In the genomic region with DNA sequence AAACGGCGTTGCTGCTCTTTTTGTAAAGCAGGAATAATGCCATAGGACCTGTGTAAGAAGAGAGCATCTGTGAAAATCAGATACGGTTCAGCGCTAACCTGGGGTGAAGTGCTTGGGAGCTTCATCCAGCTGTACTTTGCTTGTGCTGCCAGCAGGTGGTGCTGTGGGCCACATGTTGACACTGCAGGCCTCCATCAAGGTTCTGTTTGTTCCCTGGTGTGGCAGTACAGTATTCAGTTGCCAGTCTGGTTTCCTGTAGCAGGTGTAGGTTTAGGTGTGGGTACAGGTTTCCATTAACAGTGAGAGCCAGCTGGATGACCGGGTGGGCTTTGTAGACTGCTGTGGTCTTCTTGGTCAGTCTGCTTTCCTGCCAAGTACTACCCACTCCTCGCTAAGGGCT, we compare ENCODE assay signal across 8 mouse cellular contexts. TPM values are rescaled to one million over a fixed set of nuclear protein-coding genes. Genes with fewer than 3 reads are reported as not detected.
DNase-seq lines count a peak whose midpoint lies in the region; ATAC-seq and TF ChIP-seq lines count a peak whose summit lies in the region.

No protein-coding gene starts in this region.

- DNase-seq in G1E (ENCODE audit: low spot score), result no peak
- DNase-seq in cerebellum, adult 18-20 months, result peak; percentile 74 to 80
- DNase-seq in forelimb bud, embryonic 11.5 days (ENCODE audit: low read depth, low spot score), result peak; percentile 69
- peak; percentile 24 for DNase-seq in layer of hippocampus, adult 9-10 months (ENCODE audit: low spot score)
- DNase-seq in retina, adult 2 months (ENCODE audit: low read depth, low spot score), result peak; percentile 23
- DNase-seq in thymus, postnatal 25 days, result peak; percentile 79

- H3K4me2 ChIP-seq in hindbrain, embryonic 12.5 days (replicated peaks), result no peak overlapping the region
- no peak overlapping the region for H3K4me2 ChIP-seq in lung, embryonic 16.5 days (ENCODE audit: low read depth, low read length)

- H3K9me3 ChIP-seq in G1E (replicated peaks), result peaks cover 50% of the 10 kb centered on the region
- no peaks in the 10 kb centered on the region for H3K9me3 ChIP-seq in hindbrain, embryonic 12.5 days (replicated peaks)
- no peaks in the 10 kb centered on the region for H3K9me3 ChIP-seq in lung, embryonic 16.5 days (ENCODE audit: control insufficient read depth, low read length)

- H3K27me3 ChIP-seq in G1E (ENCODE audit: insufficient read depth, low read length), result no peaks in the 10 kb centered on the region
- H3K27me3 ChIP-seq in hindbrain, embryonic 12.5 days, result no peaks in the 10 kb centered on the region
- H3K27me3 ChIP-seq in lung, embryonic 16.5 days (ENCODE audit: control insufficient read depth, insufficient read depth, low read depth, low read length), result no peaks in the 10 kb centered on the region

- 43% methylated on average over 6 of the region's 6 CpGs for WGBS in hindbrain, embryonic 12.5 days
- 37% methylated on average over 6 of the region's 6 CpGs for WGBS in lung, embryonic 16.5 days

- 0 out of 2 replicates have a peak, but pooled peaks have one; percentile 14 for TF ChIP-seq CTCF in G1E (IDR thresholded peaks at IDR 0.05; ENCODE audit: low read depth, low read length)

- H3K4me1 ChIP-seq in G1E (ENCODE audit: insufficient read depth, low read depth, low read length), result no peaks in the 10 kb centered on the region
- no peaks in the 10 kb centered on the region for H3K4me1 ChIP-seq in hindbrain, embryonic 12.5 days
- no peaks in the 10 kb centered on the region; the same call in 1 of the 2 replicates for H3K4me1 ChIP-seq in lung, embryonic 16.5 days (replicated peaks; ENCODE audit: control insufficient read depth, insufficient read depth, low read length)

- H3K4me3 ChIP-seq in G1E (ENCODE audit: low read depth, low read length), result no peak overlapping the region
- H3K4me3 ChIP-seq in hindbrain, embryonic 12.5 days, result no peak overlapping the region
- no peak overlapping the region for H3K4me3 ChIP-seq in lung, embryonic 16.5 days (ENCODE audit: low read length)

- H3K9ac ChIP-seq in hindbrain, embryonic 12.5 days, result no peak overlapping the region
- no peak overlapping the region for H3K9ac ChIP-seq in lung, embryonic 16.5 days (ENCODE audit: low read length)

- H3K27ac ChIP-seq in hindbrain, embryonic 12.5 days, result no peak overlapping the region
- no peak overlapping the region for H3K27ac ChIP-seq in lung, embryonic 16.5 days (ENCODE audit: low read length)

- no peak; the same call in 1 of the 2 replicates for ATAC-seq in G1E (ENCODE audit: extremely low read depth, insufficient number of reproducible peaks, low FRiP score, poor library complexity, severe bottlenecking)
- ATAC-seq in hindbrain, embryonic 12.5 days (ENCODE audit: low FRiP score), result peak; percentile 80; the same call in 1 of the 2 replicates
- ATAC-seq in lung, embryonic 16.5 days (ENCODE audit: low read depth), result peak; percentile 67; the same call in 1 of the 2 replicates

- no peaks in the 10 kb centered on the region for H3K36me3 ChIP-seq in G1E (replicated peaks)
- peaks cover 15% of the 10 kb centered on the region for H3K36me3 ChIP-seq in hindbrain, embryonic 12.5 days
- H3K36me3 ChIP-seq in lung, embryonic 16.5 days (ENCODE audit: control insufficient read depth, insufficient read depth, low read length), result peaks cover 11% of the 10 kb centered on the region

RNA-seq across cellular contexts. Expression of a gene that starts 8.5 kb away (rescaled TPM):
- not detected in 2 replicates for total RNA-seq in G1E (2014; fragmentation: Nextera tagmentation)
- 0.06 and 0.27 TPM in 2 replicates for total RNA-seq in G1E (2017)
- polyA plus RNA-seq in G1E (2012), result not detected in 2 replicates
- 52.7 and 53.8 TPM in 2 replicates for polyA plus RNA-seq in hindbrain, embryonic 12.5 days (2016; fragmentation: Nextera tagmentation; extraction: Ambion mirVana)
- polyA plus RNA-seq in lung, embryonic 16.5 days (2015; fragmentation: Nextera tagmentation; extraction: Ambion mirVana), result 45.0 and 48.5 TPM in 2 replicates

Comparison
In these comparisons a context has a peak if more than half of its experiments do, and no peak if none do; other contexts are left out.
1. RNA of a gene that starts 8.5 kb away (polyA plus RNA-seq): 52.7 to 53.8 TPM in hindbrain, embryonic 12.5 days and 45.0 to 48.5 TPM in lung, embryonic 16.5 days; not detected in G1E; every median in the first group is over 10 times any median in the second.